Mouse (Mus musculus) inflammation-experienced regulatory T-cells, adult 6 months (primary cell): ENCODE data around the gene Thsd4. TPM values are rescaled to one million over a fixed set of nuclear protein-coding genes. Genes with fewer than 3 reads are reported as not detected.

Source experiments
- ATAC-seq: one replicate; pipeline ENCODE4 v1.8.0; 2017
- polyA plus RNA-seq, 3 experiments: library from polyadenylated mRNA; unstranded; fragments of 100-300 nt; shearing (Covaris generic); gene quantifications; one replicate each; pipeline ENCODE4 v1.2.1; 2017

Gene Thsd4
- polyA plus RNA-seq, 3 experiments from 2014 or later = not detected

GRCm38 (mm10) chr9:60259626-60260025 lies 262.2 kb downstream of the Thsd4 start:
- no peak for ATAC-seq

- no peak for ATAC-seq
These were observed 270.1 kb downstream of the Thsd4 start for GRCm38 (mm10) chr9:60251765-60252164.

GRCm38 (mm10) chr9:60250403-60250802 lies 271.4 kb downstream of the Thsd4 start:
- no peak for ATAC-seq

GRCm38 (mm10) chr9:60247998-60248397 lies 273.8 kb downstream of the Thsd4 start:
- ATAC-seq = no peak

GRCm38 (mm10) chr9:60244943-60245342 lies 276.9 kb downstream of the Thsd4 start:
- ATAC-seq = no peak

GRCm38 (mm10) chr9:60243503-60243902 lies 278.3 kb downstream of the Thsd4 start:
- ATAC-seq = no peak

GRCm38 (mm10) chr9:60237667-60238066 lies 284.2 kb downstream of the Thsd4 start:
- no peak for ATAC-seq

- ATAC-seq = no peak
These were observed 285.7 kb downstream of the Thsd4 start for GRCm38 (mm10) chr9:60236155-60236554.

- no peak for ATAC-seq
These were observed 287.4 kb downstream of the Thsd4 start for GRCm38 (mm10) chr9:60234233-60235115.

- ATAC-seq = no peak
These were observed 289.6 kb downstream of the Thsd4 start for GRCm38 (mm10) chr9:60231981-60232881.

- ATAC-seq = no peak
These were observed 292.4 kb downstream of the Thsd4 start for GRCm38 (mm10) chr9:60229496-60229895.

- ATAC-seq = no peak
These were observed 294.1 kb downstream of the Thsd4 start for GRCm38 (mm10) chr9:60227727-60228126.

GRCm38 (mm10) chr9:60226679-60227078 lies 295.2 kb downstream of the Thsd4 start:
- ATAC-seq = no peak

GRCm38 (mm10) chr9:60226155-60226554 lies 295.7 kb downstream of the Thsd4 start:
- no peak for ATAC-seq

- no peak for ATAC-seq
These were observed 296.4 kb downstream of the Thsd4 start for GRCm38 (mm10) chr9:60225453-60225852.

- ATAC-seq = no peak
These were observed 297.7 kb downstream of the Thsd4 start for GRCm38 (mm10) chr9:60224039-60224695.

GRCm38 (mm10) chr9:60220431-60220830 lies 301.4 kb downstream of the Thsd4 start:
- no peak for ATAC-seq

- ATAC-seq = no peak
These were observed 303.4 kb downstream of the Thsd4 start for GRCm38 (mm10) chr9:60218396-60218795.

GRCm38 (mm10) chr9:60216029-60216428 lies 305.8 kb downstream of the Thsd4 start:
- ATAC-seq = no peak

- ATAC-seq = no peak
These were observed 308.7 kb downstream of the Thsd4 start for GRCm38 (mm10) chr9:60213111-60213510.

- ATAC-seq = no peak
These were observed 313.0 kb downstream of the Thsd4 start for GRCm38 (mm10) chr9:60208843-60209242.

GRCm38 (mm10) chr9:60203141-60203540 lies 318.7 kb downstream of the Thsd4 start:
- no peak for ATAC-seq

GRCm38 (mm10) chr9:60200436-60200835 lies 321.4 kb downstream of the Thsd4 start:
- ATAC-seq = no peak
